Mouse (Mus musculus) lung, postnatal 0 days (tissue): ENCODE measurements around the gene Icam1. TPM values are rescaled to one million over a fixed set of nuclear protein-coding genes. Genes with fewer than 3 reads are reported as not detected.

ENCODE experiments used
- ATAC-seq: fragments of 200-750 bp; cut with Nextera tagmentation; 2 replicates; pipeline ENCODE4 v1.8.0; 2017; ENCODE audit warnings: moderate library complexity
- DNase-seq: peaks from one replicate; pipeline ENCODE4 v3.0.0-alpha.2; 2016; ENCODE audit warnings: low spot score
- H3K27ac ChIP-seq: fragments of 300-500 bp; sonication (generic); 2 replicates; pipeline ENCODE4 v1.5.1; 2014; ENCODE audit warnings: antibody characterized with exemption, mild to moderate bottlenecking, low read length, mixed read lengths
- H3K27me3 ChIP-seq: fragments of 300-500 bp; sonication (generic); replicated peaks from 2 replicates; pipeline ENCODE4 v1.6.1; 2014; ENCODE audit warnings: low read length, mixed read lengths; ENCODE audit not compliant: insufficient read depth
- H3K36me3 ChIP-seq: fragments of 300-500 bp; sonication (generic); 2 replicates; pipeline ENCODE4 v1.6.1; 2014; ENCODE audit warnings: low read length, mixed read lengths; ENCODE audit not compliant: insufficient read depth
- H3K4me1 ChIP-seq: fragments of 300-500 bp; sonication (generic); 2 replicates; pipeline ENCODE4 v1.6.1; 2014; ENCODE audit warnings: antibody characterized with exemption, low read depth, low read length, mixed read lengths; ENCODE audit not compliant: insufficient read depth
- H3K4me2 ChIP-seq: fragments of 300-500 bp; sonication (generic); replicated peaks from 2 replicates; pipeline ENCODE4 v1.6.1; 2014; ENCODE audit warnings: low read depth, mild to moderate bottlenecking, low read length, moderate library complexity, mixed read lengths
- H3K4me3 ChIP-seq: fragments of 300-500 bp; sonication (generic); 2 replicates; pipeline ENCODE4 v1.5.1; 2014; ENCODE audit warnings: low read depth, low read length
- H3K9ac ChIP-seq: fragments of 300-500 bp; sonication (generic); replicated peaks from 2 replicates; pipeline ENCODE4 v1.6.1; 2014; ENCODE audit warnings: low read depth, mild to moderate bottlenecking
- H3K9me3 ChIP-seq: fragments of 300-500 bp; sonication (generic); 2 replicates; pipeline ENCODE4 v1.6.1; 2016; ENCODE audit warnings: low read length, mixed read lengths
- CTCF ChIP-seq: IDR thresholded peaks from 2 replicates; pipeline ENCODE4 v1.5.1; 2016; ENCODE audit warnings: antibody characterized with exemption, mild to moderate bottlenecking
- EP300 ChIP-seq: IDR thresholded peaks from 2 replicates; pipeline ENCODE4 v1.6.1; 2016; ENCODE audit warnings: antibody characterized with exemption, mild to moderate bottlenecking, control low read depth
- WGBS: fragments of 180-500 bp; shearing (Covaris S2); extraction: QIAGEN DNeasy Blood & Tissue Kit; methylation state at CpG from one replicate; pipeline ENCODE4 v1.1.7; 2014; 5-methylcytosine and 5-hydroxymethylcytosine counted together
- microRNA counts: library from miRNA; unstranded; fragments of <30 nt; microRNA quantifications from one replicate; lab custom pipeline; 2015
- microRNA-seq: library from miRNA; unstranded; fragments of <30 nt; microRNA quantifications from one replicate; pipeline ENCODE4, GENCODE M21; 2016
- polyA plus RNA-seq: library from polyadenylated mRNA; unstranded; fragments of >200 nt; fragmentation: Nextera tagmentation; extraction: Ambion mirVana; gene quantifications from 2 replicates; pipeline ENCODE4 v1.2.1, GENCODE M21; 2015

Icam1 gene
- polyA plus RNA-seq, 1 experiment from 2014 or later: 236 TPM

GRCm38 (mm10) chr9:21072641-21073040, 56.9 kb downstream of the Icam1 start:
- peak overlapping the region; percentile 69 for H3K4me3 ChIP-seq
- WGBS: 3% methylated on average over 4 of the region's 4 CpGs
- H3K36me3 ChIP-seq: peaks cover 17% of the 10 kb centered on the region; the same call in 1 of the 2 replicates
- no peak for DNase-seq
- no peaks in the 10 kb centered on the region for H3K4me1 ChIP-seq
- H3K4me2 ChIP-seq: peak overlapping the region; percentile 96
- H3K9me3 ChIP-seq: no peaks in the 10 kb centered on the region
- H3K27ac ChIP-seq: no peak overlapping the region
- no peak for ATAC-seq
- H3K9ac ChIP-seq: peak overlapping the region; percentile 65
- no peaks in the 10 kb centered on the region for H3K27me3 ChIP-seq
- no peak for TF ChIP-seq CTCF
- TF ChIP-seq EP300: no peak

- H3K9ac ChIP-seq: peak within 1 kb of the TSS; percentile 65
- ATAC-seq (peak; percentile 98), DNase-seq (peak; percentile 96)
- no peaks in the 10 kb centered on the region for H3K4me1 ChIP-seq
- H3K4me2 ChIP-seq: peak within 1 kb of the TSS; percentile 96
- TF ChIP-seq EP300 (no peak), CTCF (no peak)
- H3K4me3 ChIP-seq: peak within 1 kb of the TSS; percentile 69
- WGBS: 3% methylated on average over 41 of the region's 58 CpGs
- no peaks in the 10 kb centered on the region for H3K27me3 ChIP-seq
- no peaks in the 10 kb centered on the region for H3K9me3 ChIP-seq
- peaks cover 20% of the 10 kb centered on the region; the same call in 1 of the 2 replicates for H3K36me3 ChIP-seq
- peak within 1 kb of the TSS; percentile 63 for H3K27ac ChIP-seq
These were observed 57.5 kb downstream of the Icam1 start, which contains the start of the genes Gm49373 and Fdx1l for GRCm38 (mm10) chr9:21073044-21073840. Gm49373 (minus strand) TSS chr9:21073096. Fdx1l (minus strand) TSS chr9:21073614.

- peaks cover 29% of the 10 kb centered on the region; the same call in 1 of the 2 replicates for H3K36me3 ChIP-seq
- WGBS: 86% methylated on average over 1 of the region's 1 CpGs
- ATAC-seq: no peak
- H3K4me3 ChIP-seq: no peak overlapping the region
- TF ChIP-seq EP300 (no peak), CTCF (no peak)
- H3K9ac ChIP-seq: no peak overlapping the region
- 0 out of 2 replicates have a peak overlapping the region, but pooled peaks have one; percentile 96 for H3K4me2 ChIP-seq
- H3K4me1 ChIP-seq: no peaks in the 10 kb centered on the region
- peak overlapping the region; percentile 63; the same call in 1 of the 2 replicates for H3K27ac ChIP-seq
- H3K27me3 ChIP-seq: no peaks in the 10 kb centered on the region
- no peak for DNase-seq
- no peaks in the 10 kb centered on the region for H3K9me3 ChIP-seq
These were observed 58.4 kb downstream of the Icam1 start for GRCm38 (mm10) chr9:21074173-21074572.

GRCm38 (mm10) chr9:21075625-21076024, 59.8 kb downstream of the Icam1 start:
- 76% methylated on average over 3 of the region's 3 CpGs for WGBS
- DNase-seq (no peak), ATAC-seq (no peak)
- Histone ChIP-seq H3K9me3 (no peaks in the 10 kb centered on the region), H3K36me3 (peaks cover 42% of the 10 kb centered on the region), H3K27me3 (no peaks in the 10 kb centered on the region), H3K4me3 (no peak overlapping the region), H3K4me1 (no peaks in the 10 kb centered on the region), H3K9ac (no peak overlapping the region), H3K4me2 (no peak overlapping the region), H3K27ac (no peak overlapping the region)
- TF ChIP-seq EP300: no peak
- no peak for TF ChIP-seq CTCF

MicroRNA genes within 50 kb of the gene (microRNA counts, 519-probe panel; counts per million panel counts)
- microRNA mmu-miR-1900 (lab: Ali Mortazavi, UCI): not detected

Small RNA genes within 50 kb of the gene (microRNA-seq; reads per million reads assigned to microRNA genes)
- gene Mir1900 (not detected), gene Mir7082 (not detected)

Other genes with a start within 250 kb of the Icam1 start
- gene Col5a3, start 200.9 kb upstream of the Icam1 start, polyA plus RNA-seq: 0.44 and 0.56 TPM in 2 replicates
- gene Rdh8, start 197.5 kb upstream of the Icam1 start, polyA plus RNA-seq: not detected in 2 replicates
- 9.3 and 12.3 TPM in 2 replicates for gene A230050P20Rik, start 147.3 kb upstream of the Icam1 start, polyA plus RNA-seq
- 3.2 and 3.3 TPM in 2 replicates for gene Angptl6, start 136.3 kb upstream of the Icam1 start, polyA plus RNA-seq
- 20.9 and 22.1 TPM in 2 replicates for gene Ppan, start 127.8 kb upstream of the Icam1 start, polyA plus RNA-seq
- 174 and 177 TPM in 2 replicates for gene Eif3g, start 117.4 kb upstream of the Icam1 start, polyA plus RNA-seq
- gene Dnmt1, start 56.1 kb upstream of the Icam1 start, polyA plus RNA-seq: 14.5 and 15.5 TPM in 2 replicates
- gene S1pr2, start 39.2 kb upstream of the Icam1 start, polyA plus RNA-seq: 60.8 and 62.3 TPM in 2 replicates
- 112 and 125 TPM in 2 replicates for gene Mrpl4, start 13.2 kb upstream of the Icam1 start, polyA plus RNA-seq
- gene Icam4, start 13.4 kb downstream of the Icam1 start, polyA plus RNA-seq: 3.3 and 3.8 TPM in 2 replicates
- 0.18 and 0.27 TPM in 2 replicates for gene Icam5, start 16.1 kb downstream of the Icam1 start, polyA plus RNA-seq
- 0.51 TPM in 1 of 2 replicates, not detected in the other for gene Zglp1, start 51.1 kb downstream of the Icam1 start, polyA plus RNA-seq
- gene Gm49373, start 57.1 kb downstream of the Icam1 start, polyA plus RNA-seq: 0.11 TPM in 1 of 2 replicates, not detected in the other
- gene Fdx1l, start 57.6 kb downstream of the Icam1 start, polyA plus RNA-seq: 36.7 and 40.9 TPM in 2 replicates
- gene Gm38431, start 76.0 kb downstream of the Icam1 start, polyA plus RNA-seq: 0.60 and 0.69 TPM in 2 replicates
- 15.3 and 16.8 TPM in 2 replicates for gene Raver1, start 76.0 kb downstream of the Icam1 start, polyA plus RNA-seq
- gene Tyk2, start 115.3 kb downstream of the Icam1 start, polyA plus RNA-seq: 10.9 and 12.5 TPM in 2 replicates
- gene Cdc37, start 134.0 kb downstream of the Icam1 start, polyA plus RNA-seq: 165 and 171 TPM in 2 replicates
- gene Pde4a, start 149.7 kb downstream of the Icam1 start, polyA plus RNA-seq: 3.9 and 4.7 TPM in 2 replicates
- gene Keap1, start 223.4 kb downstream of the Icam1 start, polyA plus RNA-seq: 44.7 and 45.9 TPM in 2 replicates
- 0.12 and 0.13 TPM in 2 replicates for gene S1pr5, start 232.5 kb downstream of the Icam1 start, polyA plus RNA-seq
- 36.4 and 40.0 TPM in 2 replicates for gene Atg4d, start 249.3 kb downstream of the Icam1 start, polyA plus RNA-seq